Mouse (Mus musculus) ovary, postnatal 36 days (tissue): Measurements from ENCODE around the gene Pcdh19.

Experiments used
- DNase-seq: peaks from one replicate; pipeline ENCODE4 v3.0.0; 2022; ENCODE audit warnings: low spot score, mixed read lengths

The Pcdh19 gene

DNA sequence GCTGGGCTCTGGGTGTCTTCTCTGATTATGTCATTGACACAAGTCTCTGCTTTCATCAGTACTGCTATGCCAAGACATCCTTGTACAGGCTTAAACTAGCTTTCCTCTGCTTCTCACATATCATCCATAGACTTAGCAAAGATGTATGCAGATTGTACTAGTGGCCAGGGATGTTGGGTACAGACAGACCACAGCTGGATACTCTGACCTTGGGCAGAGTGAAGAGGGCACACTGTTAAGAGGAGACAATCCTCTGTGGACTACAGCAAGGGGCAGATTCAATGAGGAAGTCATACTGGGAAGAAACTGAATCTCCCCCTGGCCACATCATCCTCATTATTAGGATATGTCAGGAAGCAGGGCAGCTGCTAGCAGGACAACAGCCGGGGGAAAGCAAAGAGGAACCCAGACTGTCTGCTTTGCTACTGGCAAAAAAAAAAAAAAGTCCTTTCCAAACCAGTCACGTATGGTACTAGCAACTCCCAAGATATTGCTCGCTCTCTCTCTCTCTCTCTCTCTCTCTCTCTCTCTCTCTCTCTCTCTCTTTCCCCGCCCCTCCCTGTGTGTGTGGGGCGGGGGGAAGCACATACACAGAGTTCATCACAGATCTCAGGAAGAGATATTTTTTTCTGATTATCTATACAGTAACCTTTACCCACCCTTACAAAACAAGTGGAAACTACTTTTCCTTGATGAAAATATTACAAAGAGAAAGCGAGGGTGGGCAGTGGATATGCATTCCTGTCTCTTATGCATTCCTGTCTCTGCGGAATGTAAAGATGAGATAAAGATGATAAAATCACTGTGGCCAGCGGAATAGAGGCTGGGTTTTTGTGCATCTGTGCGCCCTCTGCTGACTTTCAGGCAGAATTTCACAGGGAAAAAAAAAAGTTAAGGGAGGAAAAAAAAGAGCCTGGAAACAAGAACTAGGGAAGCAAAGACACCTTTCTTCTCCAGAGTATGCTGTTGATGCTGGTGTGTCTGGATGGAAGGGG lies 31.2 kb downstream of the Pcdh19 start:
- no peak for DNase-seq

DNA sequence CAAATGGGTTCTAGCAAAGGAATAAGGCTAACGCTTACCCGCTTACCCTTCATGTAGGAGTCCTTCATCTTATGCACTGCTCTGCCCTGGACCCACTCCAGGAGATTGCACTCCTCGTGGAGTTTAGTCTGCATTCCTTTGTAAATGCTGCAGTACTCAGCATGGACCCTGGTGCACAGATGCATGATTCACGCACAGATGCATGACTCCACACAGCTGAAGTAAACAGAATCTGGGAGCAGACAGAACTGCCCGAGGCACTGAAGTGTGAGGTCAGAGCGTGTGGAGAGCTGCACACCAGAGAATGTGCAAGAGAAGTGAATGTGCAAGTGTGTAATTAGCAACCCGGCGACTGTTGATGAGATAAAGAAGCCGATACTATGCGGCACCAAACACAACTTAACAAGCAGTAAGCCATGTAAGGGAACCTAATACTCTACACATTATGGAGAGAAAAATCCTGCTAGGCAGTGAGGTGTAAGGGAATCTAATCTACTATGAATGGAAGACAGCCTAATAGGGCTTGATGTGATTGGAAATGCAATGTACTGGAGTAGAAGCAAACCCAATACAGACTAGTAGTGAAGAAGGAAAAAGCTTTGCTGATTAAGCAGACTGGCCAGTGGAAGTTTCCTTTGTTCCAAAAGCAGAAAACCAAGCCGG lies 32.8 kb downstream of the Pcdh19 start:
- no peak for DNase-seq

- no peak for DNase-seq
Observed at GRCm38 (mm10) chrX:133655196-133655595, 33.6 kb downstream of the Pcdh19 start.

DNA sequence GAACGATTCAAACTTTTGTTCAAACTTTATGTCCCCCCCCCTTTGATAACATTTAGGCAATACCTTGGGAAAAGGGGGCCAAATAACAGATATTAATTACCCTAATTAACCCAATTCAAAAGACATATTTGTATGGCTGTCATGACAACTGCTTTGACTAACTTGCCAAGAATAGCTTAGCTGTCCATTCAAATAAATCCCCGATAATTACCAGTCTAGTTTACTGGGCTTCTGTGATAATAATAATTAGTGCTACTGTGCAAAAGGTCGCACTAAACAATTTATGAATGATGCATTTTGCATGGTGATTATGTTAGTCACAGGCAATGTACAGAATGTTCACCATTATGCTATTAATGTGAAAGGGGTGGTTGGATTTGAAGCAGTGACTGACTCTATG lies 35.7 kb downstream of the Pcdh19 start:
- DNase-seq = no peak

- no peak for DNase-seq
Observed at GRCm38 (mm10) chrX:133650379-133650778, 38.4 kb downstream of the Pcdh19 start.

GRCm38 (mm10) chrX:133647809-133648208 lies 41.0 kb downstream of the Pcdh19 start:
- DNase-seq = no peak

- DNase-seq = no peak
Observed at GRCm38 (mm10) chrX:133639445-133639844, 49.3 kb downstream of the Pcdh19 start.

DNA sequence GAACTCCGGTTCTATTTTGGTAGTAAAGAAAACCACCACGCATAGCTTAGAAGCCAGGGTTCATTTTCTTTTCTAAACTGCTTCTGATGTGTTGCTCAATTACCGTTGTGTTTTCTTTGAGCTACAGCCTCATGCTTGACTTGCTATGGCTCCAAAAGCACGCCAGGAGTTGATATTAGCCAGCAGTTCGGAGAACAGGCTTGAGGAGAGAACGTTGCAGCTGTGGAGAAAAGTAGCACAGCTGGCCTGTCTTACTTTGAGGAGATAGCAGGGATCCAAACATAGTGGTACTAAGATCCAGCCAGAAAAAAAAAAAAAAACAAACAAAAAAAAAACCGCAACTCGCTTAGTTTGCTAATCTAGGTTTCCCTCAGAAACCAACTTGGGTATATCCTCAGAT lies 59.2 kb downstream of the Pcdh19 start:
- DNase-seq = no peak

DNA sequence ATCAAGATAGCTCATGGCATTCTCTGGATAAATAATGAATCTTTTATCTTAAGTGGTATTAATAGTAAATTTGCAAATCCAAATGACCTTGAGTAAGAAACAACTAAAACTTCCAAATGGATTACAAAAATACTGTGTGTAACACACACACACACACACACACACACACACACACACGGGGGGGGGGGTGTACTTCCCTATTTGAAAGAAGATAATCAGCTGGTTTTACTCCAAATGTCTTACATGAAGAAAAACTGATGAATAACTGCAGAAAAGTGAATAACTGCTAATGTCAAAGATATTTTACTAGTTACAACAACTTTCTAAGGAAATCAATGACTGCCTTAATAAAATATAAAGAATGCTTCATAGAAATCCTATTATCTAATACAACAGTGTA lies 70.6 kb downstream of the Pcdh19 start:
- DNase-seq = no peak

DNA sequence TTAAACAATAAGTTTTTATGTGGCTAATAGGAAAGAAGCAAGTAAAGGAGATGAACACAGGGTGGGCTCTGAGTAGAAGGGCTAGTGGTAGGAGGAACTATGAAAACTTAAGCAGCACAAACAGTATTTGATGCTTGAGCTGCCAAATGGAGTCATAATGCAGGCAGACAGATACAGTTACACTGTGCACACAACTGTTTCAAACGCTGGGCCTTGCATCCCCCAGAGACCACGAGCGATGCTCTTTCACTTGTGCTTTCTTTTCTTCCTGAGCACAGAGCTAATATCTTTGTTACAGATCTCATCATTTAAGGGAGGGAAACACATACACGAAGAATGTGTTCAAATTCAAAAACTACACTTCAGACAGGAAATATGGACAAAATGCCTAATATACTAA lies 83.0 kb downstream of the Pcdh19 start:
- no peak for DNase-seq

- DNase-seq = no peak
Observed at GRCm38 (mm10) chrX:133604272-133604671, 84.5 kb downstream of the Pcdh19 start.

GRCm38 (mm10) chrX:133602068-133602467 lies 86.7 kb downstream of the Pcdh19 start:
- DNase-seq = no peak

DNA sequence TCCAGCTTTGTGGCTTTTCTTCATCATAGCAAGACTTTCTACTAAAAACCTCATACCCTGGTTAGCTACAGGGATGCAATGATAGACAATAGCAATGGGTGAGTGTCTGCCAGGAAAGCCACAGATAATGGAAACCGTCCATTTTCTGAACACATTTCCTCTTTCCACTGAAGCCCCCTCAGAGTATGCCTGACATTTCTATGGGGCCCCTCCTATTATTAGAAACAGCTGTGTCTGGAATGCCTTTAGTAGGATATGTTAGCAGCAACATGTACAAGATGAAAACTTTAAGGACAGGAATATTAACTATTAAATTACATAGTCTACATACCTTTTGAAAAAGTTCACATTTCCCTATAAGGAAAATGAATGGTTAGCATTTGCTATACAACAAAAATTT lies 87.1 kb downstream of the Pcdh19 start:
- DNase-seq = no peak

GRCm38 (mm10) chrX:133601195-133601594 lies 87.6 kb downstream of the Pcdh19 start:
- no peak for DNase-seq

DNA sequence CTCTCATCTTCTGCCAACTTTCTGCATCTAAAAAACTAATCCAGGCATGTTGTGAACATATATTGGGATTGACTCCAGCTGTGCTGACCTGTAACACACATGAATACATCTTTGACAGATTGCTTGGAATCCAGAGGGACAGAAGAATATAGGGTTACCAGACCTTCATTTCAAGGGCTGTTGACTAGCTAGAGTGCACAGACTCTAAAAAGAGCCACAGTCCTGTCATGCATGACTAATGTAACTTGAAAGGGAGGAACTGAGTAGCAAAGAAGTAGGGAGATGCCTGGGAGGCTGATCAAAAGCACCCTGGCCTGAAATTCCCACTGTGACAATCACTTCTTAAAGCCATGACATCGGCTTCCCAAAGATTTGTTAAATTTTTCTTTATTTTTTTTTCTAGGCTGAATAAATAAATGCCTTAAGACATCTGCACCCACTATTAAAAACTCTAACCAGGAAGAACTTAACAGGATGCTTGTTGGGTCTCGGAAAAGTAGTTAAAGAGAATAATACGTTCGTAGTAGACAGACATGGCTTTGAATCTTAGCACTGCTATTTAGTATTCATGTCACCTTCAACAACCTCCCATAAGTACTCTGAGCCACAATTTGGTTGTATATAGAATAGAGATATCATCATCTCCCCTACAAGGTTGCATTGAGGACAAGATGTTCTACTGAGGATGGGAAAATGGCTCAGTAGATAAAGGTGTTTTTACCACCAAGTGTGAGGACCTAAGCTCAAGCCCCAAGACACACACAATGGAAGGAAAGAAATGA lies 113.0 kb downstream of the Pcdh19 start:
- DNase-seq = no peak

- DNase-seq = no peak
Observed at GRCm38 (mm10) chrX:133565355-133565754, 123.4 kb downstream of the Pcdh19 start.
